Mouse (Mus musculus) liver, adult 2 months (tissue): Measurements from ENCODE around the gene Tctex1d2. TPM values are rescaled to one million over a fixed set of nuclear protein-coding genes. Genes with fewer than 3 reads are reported as not detected.
A peak's percentile ranks its signal among the peaks of the same experiment; 100 is the strongest.

Experiments used
- DNase-seq: peaks from one replicate; pipeline ENCODE4 v3.0.0-alpha.2; 2011; ENCODE audit warnings: low read depth, low spot score; ENCODE audit errors: extremely low read depth
- H3K27ac ChIP-seq: fragments of 200-500 bp; replicated peaks from 2 replicates; pipeline ENCODE4 v1.5.1; 2012; ENCODE audit warnings: low read depth, mild to moderate bottlenecking, control low read depth, inconsistent platforms, low read length; ENCODE audit not compliant: insufficient read depth
- H3K27me3 ChIP-seq: fragments of 200-500 bp; 2 replicates; pipeline ENCODE4 v1.6.1; 2012; ENCODE audit warnings: mild to moderate bottlenecking, moderate library complexity, low read length, inconsistent platforms; ENCODE audit not compliant: control insufficient read depth, insufficient read depth
- H3K36me3 ChIP-seq: fragments of 200-500 bp; 2 replicates; pipeline ENCODE4 v1.6.1; 2012; ENCODE audit warnings: low read length, inconsistent platforms; ENCODE audit not compliant: control insufficient read depth, insufficient read depth
- H3K4me1 ChIP-seq: fragments of 200-500 bp; 2 replicates; pipeline ENCODE4 v1.6.1; 2011; ENCODE audit warnings: low read length; ENCODE audit not compliant: control insufficient read depth, insufficient read depth
- H3K4me3 ChIP-seq: fragments of 200-500 bp; 2 replicates; pipeline ENCODE4 v1.5.1; 2011; ENCODE audit warnings: low read depth, mild to moderate bottlenecking, control low read depth, low read length, moderate library complexity; ENCODE audit not compliant: insufficient read depth
- H3K79me2 ChIP-seq: fragments of 200-500 bp; 2 replicates; pipeline ENCODE4 v1.6.1; 2012; ENCODE audit warnings: inconsistent platforms, mild to moderate bottlenecking, low read length, moderate library complexity; ENCODE audit not compliant: control insufficient read depth, insufficient read depth
- H3K9ac ChIP-seq: fragments of 200-500 bp; 2 replicates; pipeline ENCODE4 v1.6.1; 2012; ENCODE audit warnings: low read depth, mild to moderate bottlenecking, control low read depth, inconsistent platforms, low read length
- CTCF ChIP-seq: fragments of 200-500 bp; IDR thresholded peaks from 2 replicates; pipeline ENCODE4 v1.5.1; 2011; ENCODE audit warnings: low read depth, low read length, control low read depth
- POLR2A ChIP-seq: fragments of 200-500 bp; IDR thresholded peaks from 2 replicates; pipeline ENCODE4 v1.6.1; 2011; ENCODE audit warnings: low read length, control low read depth; ENCODE audit not compliant: insufficient read depth; ENCODE audit errors: extremely low read depth
- WGBS: fragments of 180-500 bp; shearing (Covaris S2); methylation state at CpG from one replicate; pipeline ENCODE4 v1.1.7; 2018; 5-methylcytosine and 5-hydroxymethylcytosine counted together
- polyA plus RNA-seq: library from polyadenylated mRNA; depleted of rRNA; stranded (reverse); fragments of >200 nt; gene quantifications from 2 replicates; pipeline ENCODE4 v1.2.3, GENCODE M21; 2012
- total RNA-seq: library from RNA; depleted of rRNA; stranded (reverse); fragments of >200 nt; gene quantifications from 2 replicates; pipeline ENCODE4 v1.2.3, GENCODE M21; 2014

The Tctex1d2 gene
- total and polyA plus RNA-seq, 2 experiments = 2.1 to 2.2 TPM

- H3K27me3 ChIP-seq = no peaks in the 10 kb centered on the region
- H3K27ac ChIP-seq = no peak within 1 kb of the TSS
- H3K4me3 ChIP-seq = no peak within 1 kb of the TSS
- H3K4me1 ChIP-seq = no peaks in the 10 kb centered on the region
- 85% methylated on average over 7 of the region's 7 CpGs for whole genome bisulfite sequencing
- TF ChIP-seq POLR2A = no peak
- TF ChIP-seq CTCF = no peak
- H3K79me2 ChIP-seq = no peaks in the 10 kb centered on the region
- H3K36me3 ChIP-seq = no peaks in the 10 kb centered on the region
- no peak for DNase-seq
- H3K9ac ChIP-seq = no peak within 1 kb of the TSS
Measured at GRCm38 (mm10) chr16:32400267-32400666, 19.2 kb upstream of the Tctex1d2 start, which contains the start of gene Tm4sf19. Gene Tm4sf19 (plus strand): TSS chr16:32400506.

GRCm38 (mm10) chr16:32401335-32401965 lies 18.1 kb upstream of the Tctex1d2 start:
- no peak overlapping the region for H3K9ac ChIP-seq
- no peak overlapping the region for H3K27ac ChIP-seq
- WGBS = 86% methylated on average over 9 of the region's 9 CpGs
- no peak overlapping the region for H3K4me3 ChIP-seq
- H3K79me2 ChIP-seq = no peaks in the 10 kb centered on the region
- no peaks in the 10 kb centered on the region for H3K27me3 ChIP-seq
- TF ChIP-seq CTCF (no peak), POLR2A (no peak)
- no peaks in the 10 kb centered on the region for H3K4me1 ChIP-seq
- peak; percentile 24 for DNase-seq
- no peaks in the 10 kb centered on the region for H3K36me3 ChIP-seq

GRCm38 (mm10) chr16:32402818-32403217 lies 16.7 kb upstream of the Tctex1d2 start:
- H3K4me3 ChIP-seq = no peak overlapping the region
- TF ChIP-seq POLR2A (no peak), CTCF (no peak)
- no peak overlapping the region for H3K9ac ChIP-seq
- H3K36me3 ChIP-seq = no peaks in the 10 kb centered on the region
- no peak overlapping the region for H3K27ac ChIP-seq
- 89% methylated on average over 3 of the region's 3 CpGs for WGBS
- no peaks in the 10 kb centered on the region for H3K79me2 ChIP-seq
- no peak for DNase-seq
- H3K4me1 ChIP-seq = no peaks in the 10 kb centered on the region
- H3K27me3 ChIP-seq = no peaks in the 10 kb centered on the region

- 92% methylated on average over 9 of the region's 9 CpGs for WGBS
- Histone ChIP-seq H3K79me2 (no peaks in the 10 kb centered on the region), H3K9ac (no peak overlapping the region), H3K36me3 (no peaks in the 10 kb centered on the region), H3K27ac (no peak overlapping the region), H3K4me3 (no peak overlapping the region), H3K4me1 (no peaks in the 10 kb centered on the region), H3K27me3 (no peaks in the 10 kb centered on the region)
- no peak for TF ChIP-seq POLR2A
- TF ChIP-seq CTCF = no peak
- DNase-seq = no peak
Measured at GRCm38 (mm10) chr16:32405716-32406115, 13.8 kb upstream of the Tctex1d2 start.

GRCm38 (mm10) chr16:32406671-32407070 lies 12.8 kb upstream of the Tctex1d2 start:
- H3K36me3 ChIP-seq = no peaks in the 10 kb centered on the region
- no peaks in the 10 kb centered on the region for H3K27me3 ChIP-seq
- WGBS = 89% methylated on average over 6 of the region's 6 CpGs
- H3K9ac ChIP-seq = no peak overlapping the region
- no peaks in the 10 kb centered on the region for H3K79me2 ChIP-seq
- H3K4me3 ChIP-seq = no peak overlapping the region
- no peaks in the 10 kb centered on the region for H3K4me1 ChIP-seq
- no peak overlapping the region for H3K27ac ChIP-seq
- DNase-seq = no peak
- TF ChIP-seq CTCF (no peak), POLR2A (no peak)

- H3K27me3 ChIP-seq = no peaks in the 10 kb centered on the region
- no peaks in the 10 kb centered on the region for H3K4me1 ChIP-seq
- H3K9ac ChIP-seq = no peak overlapping the region
- H3K27ac ChIP-seq = no peak overlapping the region
- no peak for DNase-seq
- no peak for TF ChIP-seq CTCF
- H3K4me3 ChIP-seq = no peak overlapping the region
- no peaks in the 10 kb centered on the region for H3K36me3 ChIP-seq
- H3K79me2 ChIP-seq = no peaks in the 10 kb centered on the region
- WGBS = 79% methylated on average over 10 of the region's 10 CpGs
Measured at GRCm38 (mm10) chr16:32407730-32408129, 11.8 kb upstream of the Tctex1d2 start.
